Mouse (Mus musculus): Measurements from ENCODE around the gene Atp7a. TPM values are rescaled to one million over a fixed set of nuclear protein-coding genes. Genes with fewer than 3 reads are reported as not detected.
"Not testable (repeated sequence)": the region's sequence is repeated elsewhere in the genome, so short reads cannot be mapped to it uniquely, and the experiment has no call there.

Atp7a gene
- polyA plus RNA-seq (2015; fragmentation: Nextera tagmentation; extraction: Ambion mirVana) = 29.0 and 29.4 TPM in 2 replicates

- WGBS = 19% methylated on average over 36 of the region's 36 CpGs
- Histone ChIP-seq H3K9me3 (ENCODE audit: low read length) (no peaks in the 10 kb centered on the region), H3K27me3 (ENCODE audit: insufficient read depth, low read length) (peaks cover 3% of the 10 kb centered on the region; the same call in 1 of the 2 replicates), H3K4me3 (ENCODE audit: low read length) (peak within 1 kb of the TSS; percentile 64), H3K36me3 (ENCODE audit: insufficient read depth, low read length) (no peaks in the 10 kb centered on the region), H3K27ac (ENCODE audit: low read length) (peak within 1 kb of the TSS; percentile 80), H3K9ac (replicated peaks; ENCODE audit: low read length) (peak within 1 kb of the TSS; percentile 77), H3K4me2 (replicated peaks; ENCODE audit: low read depth, low read length) (peak within 1 kb of the TSS; percentile 54), H3K4me1 (ENCODE audit: insufficient read depth, low read length) (no peaks in the 10 kb centered on the region)
- ATAC-seq (ENCODE audit: low FRiP score, low TSS enrichment) = peak; percentile 98
Measured at GRCm38 (mm10) chrX:106026418-106027342, at the start of gene Atp7a. Atp7a (plus strand) TSS chrX:106027276.

- no peak for ATAC-seq (ENCODE audit: low FRiP score, low TSS enrichment)
- H3K9me3 ChIP-seq (ENCODE audit: low read length) = no peaks in the 10 kb centered on the region
- H3K4me2 ChIP-seq (replicated peaks; ENCODE audit: low read depth, low read length) = no peak overlapping the region
- H3K36me3 ChIP-seq (ENCODE audit: insufficient read depth, low read length) = no peaks in the 10 kb centered on the region; the same call in 1 of the 2 replicates
- no peak overlapping the region for H3K27ac ChIP-seq (ENCODE audit: low read length)
- 80% methylated on average over 1 of the region's 1 CpGs for WGBS
- H3K4me1 ChIP-seq (ENCODE audit: insufficient read depth, low read length) = no peaks in the 10 kb centered on the region
- no peaks in the 10 kb centered on the region; the same call in 1 of the 2 replicates for H3K27me3 ChIP-seq (ENCODE audit: insufficient read depth, low read length)
- H3K9ac ChIP-seq (replicated peaks; ENCODE audit: low read length) = no peak overlapping the region
- H3K4me3 ChIP-seq (ENCODE audit: low read length) = no peak overlapping the region
Measured at GRCm38 (mm10) chrX:106001605-106002004, 25.5 kb upstream of the Atp7a start.

- peak overlapping the region; percentile 56 for H3K4me2 ChIP-seq (replicated peaks; ENCODE audit: low read depth, low read length)
- no peak for ATAC-seq (ENCODE audit: low FRiP score, low TSS enrichment)
- no peaks in the 10 kb centered on the region; the same call in 1 of the 2 replicates for H3K27me3 ChIP-seq (ENCODE audit: insufficient read depth, low read length)
- peak overlapping the region; percentile 66 for H3K4me3 ChIP-seq (ENCODE audit: low read length)
- peak overlapping the region; percentile 72 for H3K9ac ChIP-seq (replicated peaks; ENCODE audit: low read length)
- no peak overlapping the region for H3K27ac ChIP-seq (ENCODE audit: low read length)
- H3K4me1 ChIP-seq (ENCODE audit: insufficient read depth, low read length) = 0 out of 2 replicates have a peak, but pooled peaks cover 7% of the 10 kb centered on the region
- WGBS = 12% methylated on average over 3 of the region's 3 CpGs
- no peaks in the 10 kb centered on the region for H3K9me3 ChIP-seq (ENCODE audit: low read length)
- no peaks in the 10 kb centered on the region for H3K36me3 ChIP-seq (ENCODE audit: insufficient read depth, low read length)
Measured at GRCm38 (mm10) chrX:106010762-106011161, 16.3 kb upstream of the Atp7a start.

GRCm38 (mm10) chrX:106011465-106012159 lies 15.5 kb upstream of the Atp7a start, which contains the start of gene Magt1:
Magt1 (minus strand) TSS chrX:106011906.
- Histone ChIP-seq H3K4me2 (replicated peaks; ENCODE audit: low read depth, low read length) (peak within 1 kb of the TSS; percentile 56), H3K9me3 (ENCODE audit: low read length) (no peaks in the 10 kb centered on the region), H3K9ac (replicated peaks; ENCODE audit: low read length) (peak within 1 kb of the TSS; percentile 72), H3K36me3 (ENCODE audit: insufficient read depth, low read length) (no peaks in the 10 kb centered on the region), H3K27me3 (ENCODE audit: insufficient read depth, low read length) (no peaks in the 10 kb centered on the region; the same call in 1 of the 2 replicates), H3K4me1 (ENCODE audit: insufficient read depth, low read length) (0 out of 2 replicates have a peak, but pooled peaks cover 7% of the 10 kb centered on the region), H3K4me3 (ENCODE audit: low read length) (peak within 1 kb of the TSS; percentile 66), H3K27ac (ENCODE audit: low read length) (peak within 1 kb of the TSS; percentile 94)
- 22% methylated on average over 45 of the region's 45 CpGs for WGBS
- peak; percentile 95 for ATAC-seq (ENCODE audit: low FRiP score, low TSS enrichment)

GRCm38 (mm10) chrX:106012559-106012958 lies 14.5 kb upstream of the Atp7a start:
- H3K9ac ChIP-seq (replicated peaks; ENCODE audit: low read length) = peak overlapping the region; percentile 60; the same call in 1 of the 2 replicates

GRCm38 (mm10) chrX:106013217-106013616 lies 13.9 kb upstream of the Atp7a start:
- 36% methylated on average over 2 of the region's 2 CpGs for WGBS
- peaks cover 11% of the 10 kb centered on the region; the same call in 1 of the 2 replicates for H3K4me1 ChIP-seq (ENCODE audit: insufficient read depth, low read length)
- no peak for ATAC-seq (ENCODE audit: low FRiP score, low TSS enrichment)
- no peak overlapping the region for H3K27ac ChIP-seq (ENCODE audit: low read length)
- H3K4me3 ChIP-seq (ENCODE audit: low read length) = no peak overlapping the region
- H3K9me3 ChIP-seq (ENCODE audit: low read length) = no peaks in the 10 kb centered on the region
- no peak overlapping the region for H3K4me2 ChIP-seq (replicated peaks; ENCODE audit: low read depth, low read length)
- no peak overlapping the region for H3K9ac ChIP-seq (replicated peaks; ENCODE audit: low read length)
- no peaks in the 10 kb centered on the region; the same call in 1 of the 2 replicates for H3K27me3 ChIP-seq (ENCODE audit: insufficient read depth, low read length)
- no peaks in the 10 kb centered on the region for H3K36me3 ChIP-seq (ENCODE audit: insufficient read depth, low read length)

More at GRCm38 (mm10) chrX:106012559-106012958, 14.5 kb upstream of the Atp7a start:
- peak overlapping the region; percentile 56 for H3K4me2 ChIP-seq (replicated peaks; ENCODE audit: low read depth, low read length)
- H3K27me3 ChIP-seq (ENCODE audit: insufficient read depth, low read length) = no peaks in the 10 kb centered on the region; the same call in 1 of the 2 replicates
- H3K36me3 ChIP-seq (ENCODE audit: insufficient read depth, low read length) = no peaks in the 10 kb centered on the region
- no peaks in the 10 kb centered on the region for H3K9me3 ChIP-seq (ENCODE audit: low read length)
- peaks cover 11% of the 10 kb centered on the region; the same call in 1 of the 2 replicates for H3K4me1 ChIP-seq (ENCODE audit: insufficient read depth, low read length)
- peak overlapping the region; percentile 38 for H3K4me3 ChIP-seq (ENCODE audit: low read length)
- peak overlapping the region; percentile 87 for H3K27ac ChIP-seq (ENCODE audit: low read length)
- ATAC-seq (ENCODE audit: low FRiP score, low TSS enrichment) = no peak
- 62% methylated on average over 3 of the region's 3 CpGs for WGBS

GRCm38 (mm10) chrX:106014741-106015377 lies 12.2 kb upstream of the Atp7a start:
- H3K36me3 ChIP-seq (ENCODE audit: insufficient read depth, low read length); H3K9ac ChIP-seq (replicated peaks; ENCODE audit: low read length); H3K9me3 ChIP-seq (ENCODE audit: low read length); ATAC-seq (ENCODE audit: low FRiP score, low TSS enrichment); H3K27ac ChIP-seq (ENCODE audit: low read length); H3K27me3 ChIP-seq (ENCODE audit: insufficient read depth, low read length): not testable (repeated sequence)
- 0 out of 2 replicates have a peak overlapping the region, but pooled peaks have one; percentile 73 for H3K4me3 ChIP-seq (ENCODE audit: low read length)
- peak overlapping the region; percentile 32 for H3K4me2 ChIP-seq (replicated peaks; ENCODE audit: low read depth, low read length)
- WGBS = 71% methylated on average over 2 of the region's 2 CpGs
- peaks cover 11% of the 10 kb centered on the region; the same call in 1 of the 2 replicates for H3K4me1 ChIP-seq (ENCODE audit: insufficient read depth, low read length)

- peak within 1 kb of the TSS; percentile 93 for H3K27ac ChIP-seq (ENCODE audit: low read length)
- H3K4me3 ChIP-seq (ENCODE audit: low read length) = peak within 1 kb of the TSS; percentile 73
- peak; percentile 20; the same call in 1 of the 2 replicates for ATAC-seq (ENCODE audit: low FRiP score, low TSS enrichment)
- peak within 1 kb of the TSS; percentile 36 for H3K4me2 ChIP-seq (replicated peaks; ENCODE audit: low read depth, low read length)
- 22% methylated on average over 26 of the region's 26 CpGs for WGBS
- H3K4me1 ChIP-seq (ENCODE audit: insufficient read depth, low read length) = peaks cover 9% of the 10 kb centered on the region; the same call in 1 of the 2 replicates
- H3K27me3 ChIP-seq (ENCODE audit: insufficient read depth, low read length) = no peaks in the 10 kb centered on the region; the same call in 1 of the 2 replicates
- peak within 1 kb of the TSS; percentile 81 for H3K9ac ChIP-seq (replicated peaks; ENCODE audit: low read length)
- no peaks in the 10 kb centered on the region for H3K36me3 ChIP-seq (ENCODE audit: insufficient read depth, low read length)
- no peaks in the 10 kb centered on the region for H3K9me3 ChIP-seq (ENCODE audit: low read length)
Measured at GRCm38 (mm10) chrX:106015571-106016322, 11.3 kb upstream of the Atp7a start, which contains the start of gene Cox7b. Cox7b (plus strand) TSS chrX:106015700.

All from kidney, embryonic 16.5 days (tissue).